Mouse (Mus musculus): Measurements from ENCODE around the gene Sfn.

The Sfn gene

GRCm38 (mm10) chr4:133584059-133584951, 17.7 kb downstream of the Sfn start, which contains the start of gene Gpn2:
TSS of gene Gpn2 (plus strand) at chr4:133584362.
- ATAC-seq (ENCODE audit: insufficient number of reproducible peaks, low FRiP score, low TSS enrichment) = peak; percentile 79; the same call in 1 of the 2 replicates

GRCm38 (mm10) chr4:133583690-133584058, 18.3 kb downstream of the Sfn start:
- ATAC-seq (ENCODE audit: insufficient number of reproducible peaks, low FRiP score, low TSS enrichment) = no peak

GRCm38 (mm10) chr4:133577983-133578382, 24.0 kb downstream of the Sfn start:
- no peak for ATAC-seq (ENCODE audit: insufficient number of reproducible peaks, low FRiP score, low TSS enrichment)

- ATAC-seq (ENCODE audit: insufficient number of reproducible peaks, low FRiP score, low TSS enrichment) = peak; percentile 13; the same call in 1 of the 2 replicates
Measured at GRCm38 (mm10) chr4:133574843-133575202, 27.1 kb downstream of the Sfn start.

- ATAC-seq (ENCODE audit: insufficient number of reproducible peaks, low FRiP score, low TSS enrichment) = peak; percentile 85; the same call in 1 of the 2 replicates
Measured at GRCm38 (mm10) chr4:133574070-133574842, 27.7 kb downstream of the Sfn start, which contains the start of gene Gpatch3. TSS of gene Gpatch3 (plus strand) at chr4:133574745.

- ATAC-seq (ENCODE audit: insufficient number of reproducible peaks, low FRiP score, low TSS enrichment) = no peak
Measured at GRCm38 (mm10) chr4:133570066-133570466, 31.9 kb downstream of the Sfn start.

GRCm38 (mm10) chr4:133569291-133570065, 32.5 kb downstream of the Sfn start:
- ATAC-seq (ENCODE audit: insufficient number of reproducible peaks, low FRiP score, low TSS enrichment) = no peak

GRCm38 (mm10) chr4:133567251-133567650, 34.7 kb downstream of the Sfn start:
- no peak for ATAC-seq (ENCODE audit: insufficient number of reproducible peaks, low FRiP score, low TSS enrichment)

- peak; percentile 92 for ATAC-seq (ENCODE audit: insufficient number of reproducible peaks, low FRiP score, low TSS enrichment)
Measured at GRCm38 (mm10) chr4:133563123-133563571, 38.8 kb downstream of the Sfn start.

GRCm38 (mm10) chr4:133561622-133562021, 40.3 kb downstream of the Sfn start:
- ATAC-seq (ENCODE audit: insufficient number of reproducible peaks, low FRiP score, low TSS enrichment) = no peak

GRCm38 (mm10) chr4:133559846-133560245, 42.1 kb downstream of the Sfn start:
- ATAC-seq (ENCODE audit: insufficient number of reproducible peaks, low FRiP score, low TSS enrichment) = no peak

GRCm38 (mm10) chr4:133557041-133557717, 44.8 kb downstream of the Sfn start:
- no peak for ATAC-seq (ENCODE audit: insufficient number of reproducible peaks, low FRiP score, low TSS enrichment)

- ATAC-seq (ENCODE audit: insufficient number of reproducible peaks, low FRiP score, low TSS enrichment) = peak; percentile 52; the same call in 1 of the 2 replicates
Measured at GRCm38 (mm10) chr4:133553448-133554330, 48.3 kb downstream of the Sfn start.

- 0 out of 2 replicates have a peak, but pooled peaks have one; percentile 40 for ATAC-seq (ENCODE audit: insufficient number of reproducible peaks, low FRiP score, low TSS enrichment)
Measured at GRCm38 (mm10) chr4:133552768-133553447, 49.1 kb downstream of the Sfn start, which contains the start of gene Nr0b2. TSS of gene Nr0b2 (plus strand) at chr4:133553376.

GRCm38 (mm10) chr4:133552029-133552428, 49.9 kb downstream of the Sfn start:
- ATAC-seq (ENCODE audit: insufficient number of reproducible peaks, low FRiP score, low TSS enrichment) = no peak

Measured in cerebellum, adult (tissue).